Mouse (Mus musculus): ENCODE results near the gene Wwtr1. TPM values are rescaled to one million over a fixed set of nuclear protein-coding genes. Genes with fewer than 3 reads are reported as not detected.

Wwtr1 gene
- polyA plus RNA-seq, 1 experiment from 2014 or later = 11.9 TPM

GRCm38 (mm10) chr3:57431706-57432105, 144.0 kb downstream of the Wwtr1 start:
- no peak for DNase-seq (ENCODE audit: low spot score)
- H3K27ac ChIP-seq (ENCODE audit: low read depth, low read length) = no peak overlapping the region
- H3K27me3 ChIP-seq (ENCODE audit: control insufficient read depth, insufficient read depth, low read length) = no peaks in the 10 kb centered on the region
- H3K4me1 ChIP-seq (ENCODE audit: control insufficient read depth, insufficient read depth, low read length) = no peaks in the 10 kb centered on the region
- H3K4me2 ChIP-seq (ENCODE audit: low read depth) = no peak overlapping the region
- no peak for ATAC-seq (ENCODE audit: insufficient read depth, low FRiP score, low TSS enrichment)
- WGBS = 87% methylated on average over 3 of the region's 3 CpGs
- H3K4me3 ChIP-seq (ENCODE audit: low read depth, low read length) = no peak overlapping the region
- H3K9me3 ChIP-seq (ENCODE audit: control insufficient read depth, low read length) = no peaks in the 10 kb centered on the region
- H3K9ac ChIP-seq (ENCODE audit: low read length) = no peak overlapping the region
- no peaks in the 10 kb centered on the region for H3K36me3 ChIP-seq (ENCODE audit: control insufficient read depth, insufficient read depth, low read length)

- Histone ChIP-seq H3K4me3 (ENCODE audit: low read depth, low read length) (no peak overlapping the region), H3K4me1 (ENCODE audit: control insufficient read depth, insufficient read depth, low read length) (no peaks in the 10 kb centered on the region), H3K27me3 (ENCODE audit: control insufficient read depth, insufficient read depth, low read length) (no peaks in the 10 kb centered on the region), H3K27ac (ENCODE audit: low read depth, low read length) (no peak overlapping the region), H3K4me2 (ENCODE audit: low read depth) (no peak overlapping the region), H3K9ac (ENCODE audit: low read length) (no peak overlapping the region), H3K36me3 (ENCODE audit: control insufficient read depth, insufficient read depth, low read length) (no peaks in the 10 kb centered on the region), H3K9me3 (ENCODE audit: control insufficient read depth, low read length) (no peaks in the 10 kb centered on the region)
- DNase-seq (ENCODE audit: low spot score) (no peak), ATAC-seq (ENCODE audit: insufficient read depth, low FRiP score, low TSS enrichment) (no peak)
- 69% methylated on average over 4 of the region's 4 CpGs for WGBS
Measured at GRCm38 (mm10) chr3:57429486-57429885, 146.2 kb downstream of the Wwtr1 start.

DNA sequence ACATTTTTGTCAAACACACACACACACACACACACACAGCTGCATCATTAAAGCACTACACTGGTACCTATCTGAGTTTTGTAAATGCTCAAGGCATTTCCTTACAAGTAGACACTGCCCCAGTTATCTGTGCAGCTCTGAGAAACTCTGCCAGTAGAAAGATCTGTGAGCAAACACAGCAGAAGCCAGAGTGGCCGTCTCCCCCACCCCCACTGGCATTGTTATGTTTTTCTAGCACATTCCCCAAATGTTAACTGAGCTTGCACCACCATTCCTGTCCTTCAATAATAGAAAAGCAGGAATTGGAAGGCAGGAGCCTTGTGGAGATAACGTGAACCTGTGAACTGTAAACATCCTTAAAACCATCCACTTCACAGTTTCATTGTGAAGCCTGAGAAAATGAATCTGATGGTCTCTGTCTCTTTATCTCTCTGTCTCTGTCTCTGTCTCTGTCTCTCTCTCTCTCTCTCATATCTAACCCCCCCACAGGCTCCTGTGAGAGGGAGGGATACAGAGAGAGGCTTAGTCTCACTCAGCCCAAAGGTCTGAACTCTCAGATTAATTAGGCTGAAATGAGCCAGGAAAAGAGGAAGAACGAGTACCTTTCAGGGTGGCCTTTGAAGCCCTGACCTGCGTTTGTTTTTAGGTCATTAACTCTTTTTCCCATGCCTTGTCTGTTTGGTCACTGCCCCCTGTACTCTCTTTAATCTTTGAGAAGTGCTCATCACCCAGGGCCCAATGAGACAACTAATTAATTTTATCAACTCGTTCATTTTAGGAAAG, 146.8 kb downstream of the Wwtr1 start:
- no peak overlapping the region for H3K9ac ChIP-seq (ENCODE audit: low read length)
- ATAC-seq (ENCODE audit: insufficient read depth, low FRiP score, low TSS enrichment) (no peak), DNase-seq (ENCODE audit: low spot score) (no peak)
- no peaks in the 10 kb centered on the region for H3K9me3 ChIP-seq (ENCODE audit: control insufficient read depth, low read length)
- H3K27me3 ChIP-seq (ENCODE audit: control insufficient read depth, insufficient read depth, low read length) = no peaks in the 10 kb centered on the region
- WGBS = 43% methylated on average over 5 of the region's 5 CpGs
- no peak overlapping the region for H3K27ac ChIP-seq (ENCODE audit: low read depth, low read length)
- H3K36me3 ChIP-seq (ENCODE audit: control insufficient read depth, insufficient read depth, low read length) = no peaks in the 10 kb centered on the region
- no peak overlapping the region for H3K4me3 ChIP-seq (ENCODE audit: low read depth, low read length)
- H3K4me2 ChIP-seq (ENCODE audit: low read depth) = no peak overlapping the region
- no peaks in the 10 kb centered on the region for H3K4me1 ChIP-seq (ENCODE audit: control insufficient read depth, insufficient read depth, low read length)

DNA sequence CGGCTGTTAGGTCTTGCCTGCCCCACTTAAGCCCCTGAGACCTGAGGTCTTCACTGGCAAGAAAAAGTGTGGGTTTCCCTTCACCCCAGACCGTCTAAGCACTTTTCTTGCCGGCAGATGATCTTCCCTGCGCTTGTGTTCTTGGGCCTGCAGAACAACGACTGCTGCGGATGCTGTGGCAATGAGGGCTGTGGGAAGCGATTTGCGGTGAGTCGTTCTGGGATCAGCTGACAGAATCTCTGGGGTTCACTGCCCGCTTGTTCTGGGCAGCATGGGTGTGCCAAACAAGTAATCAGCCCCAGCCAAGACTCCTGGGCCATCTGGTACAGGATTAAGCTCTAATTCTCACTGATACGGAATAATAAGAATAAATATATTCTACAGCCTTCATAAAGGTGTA, 149.4 kb downstream of the Wwtr1 start:
- no peak overlapping the region for H3K9ac ChIP-seq (ENCODE audit: low read length)

GRCm38 (mm10) chr3:57425089-57425730, 150.5 kb downstream of the Wwtr1 start, which contains the start of gene Tm4sf4:
TSS of gene Tm4sf4 (plus strand) at chr3:57425314.
- no peak for ATAC-seq (ENCODE audit: insufficient read depth, low FRiP score, low TSS enrichment)
- no peaks in the 10 kb centered on the region for H3K4me1 ChIP-seq (ENCODE audit: control insufficient read depth, insufficient read depth, low read length)
- H3K36me3 ChIP-seq (ENCODE audit: control insufficient read depth, insufficient read depth, low read length) = no peaks in the 10 kb centered on the region
- DNase-seq (ENCODE audit: low spot score) = no peak
- H3K9me3 ChIP-seq (ENCODE audit: control insufficient read depth, low read length) = no peaks in the 10 kb centered on the region
- no peak within 1 kb of the TSS for H3K27ac ChIP-seq (ENCODE audit: low read depth, low read length)
- WGBS = 42% methylated on average over 10 of the region's 10 CpGs
- H3K27me3 ChIP-seq (ENCODE audit: control insufficient read depth, insufficient read depth, low read length) = no peaks in the 10 kb centered on the region
- no peak within 1 kb of the TSS for H3K4me2 ChIP-seq (ENCODE audit: low read depth)
- H3K9ac ChIP-seq (ENCODE audit: low read length) = no peak within 1 kb of the TSS
- H3K4me3 ChIP-seq (ENCODE audit: low read depth, low read length) = no peak within 1 kb of the TSS

More for the DNA sequence above, 149.4 kb downstream of the Wwtr1 start:
- Histone ChIP-seq H3K9me3 (ENCODE audit: control insufficient read depth, low read length) (no peaks in the 10 kb centered on the region), H3K27ac (ENCODE audit: low read depth, low read length) (no peak overlapping the region), H3K27me3 (ENCODE audit: control insufficient read depth, insufficient read depth, low read length) (no peaks in the 10 kb centered on the region), H3K36me3 (ENCODE audit: control insufficient read depth, insufficient read depth, low read length) (no peaks in the 10 kb centered on the region), H3K4me3 (ENCODE audit: low read depth, low read length) (no peak overlapping the region), H3K4me2 (ENCODE audit: low read depth) (no peak overlapping the region), H3K4me1 (ENCODE audit: control insufficient read depth, insufficient read depth, low read length) (no peaks in the 10 kb centered on the region)
- ATAC-seq (ENCODE audit: insufficient read depth, low FRiP score, low TSS enrichment) (no peak), DNase-seq (ENCODE audit: low spot score) (no peak)
- 82% methylated on average over 11 of the region's 11 CpGs for WGBS

GRCm38 (mm10) chr3:57420660-57421059, 155.1 kb downstream of the Wwtr1 start:
- 80% methylated on average over 1 of the region's 1 CpGs for WGBS
- no peak overlapping the region for H3K27ac ChIP-seq (ENCODE audit: low read depth, low read length)
- H3K36me3 ChIP-seq (ENCODE audit: control insufficient read depth, insufficient read depth, low read length) = no peaks in the 10 kb centered on the region
- no peak for DNase-seq (ENCODE audit: low spot score)
- no peaks in the 10 kb centered on the region for H3K4me1 ChIP-seq (ENCODE audit: control insufficient read depth, insufficient read depth, low read length)
- no peak for ATAC-seq (ENCODE audit: insufficient read depth, low FRiP score, low TSS enrichment)
- no peaks in the 10 kb centered on the region for H3K9me3 ChIP-seq (ENCODE audit: control insufficient read depth, low read length)
- H3K9ac ChIP-seq (ENCODE audit: low read length) = no peak overlapping the region
- H3K4me3 ChIP-seq (ENCODE audit: low read depth, low read length) = no peak overlapping the region
- H3K27me3 ChIP-seq (ENCODE audit: control insufficient read depth, insufficient read depth, low read length) = no peaks in the 10 kb centered on the region
- H3K4me2 ChIP-seq (ENCODE audit: low read depth) = no peak overlapping the region

GRCm38 (mm10) chr3:57420233-57420632, 155.5 kb downstream of the Wwtr1 start:
- Histone ChIP-seq H3K36me3 (ENCODE audit: control insufficient read depth, insufficient read depth, low read length) (no peaks in the 10 kb centered on the region), H3K9ac (ENCODE audit: low read length) (no peak overlapping the region), H3K9me3 (ENCODE audit: control insufficient read depth, low read length) (no peaks in the 10 kb centered on the region), H3K4me2 (ENCODE audit: low read depth) (no peak overlapping the region), H3K4me1 (ENCODE audit: control insufficient read depth, insufficient read depth, low read length) (no peaks in the 10 kb centered on the region), H3K27me3 (ENCODE audit: control insufficient read depth, insufficient read depth, low read length) (no peaks in the 10 kb centered on the region), H3K27ac (ENCODE audit: low read depth, low read length) (no peak overlapping the region), H3K4me3 (ENCODE audit: low read depth, low read length) (no peak overlapping the region)
- no peak for DNase-seq (ENCODE audit: low spot score)
- 66% methylated on average over 2 of the region's 2 CpGs for WGBS
- ATAC-seq (ENCODE audit: insufficient read depth, low FRiP score, low TSS enrichment) = no peak

DNA sequence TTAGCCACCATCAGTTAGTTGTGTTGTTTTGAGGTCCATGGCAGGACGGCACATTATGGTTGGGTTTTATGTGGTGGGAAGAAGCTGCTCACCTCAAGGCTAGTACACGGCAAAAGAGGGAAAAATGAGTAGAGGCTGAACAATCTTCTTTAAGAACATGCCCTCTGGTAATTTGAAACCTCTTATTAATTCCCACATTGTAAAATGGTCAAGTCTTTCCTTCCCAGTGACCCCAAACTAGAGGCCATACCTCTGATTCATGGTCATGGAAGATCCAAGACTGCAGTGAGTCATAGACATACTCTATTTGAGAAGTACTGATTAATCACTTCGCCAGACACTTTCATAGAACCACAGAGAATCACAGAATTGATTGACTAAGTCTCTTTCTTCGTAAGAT, 164.2 kb downstream of the Wwtr1 start:
- Histone ChIP-seq H3K27ac (ENCODE audit: low read depth, low read length) (no peak overlapping the region), H3K4me2 (ENCODE audit: low read depth) (no peak overlapping the region), H3K27me3 (ENCODE audit: control insufficient read depth, insufficient read depth, low read length) (no peaks in the 10 kb centered on the region), H3K9me3 (ENCODE audit: control insufficient read depth, low read length) (no peaks in the 10 kb centered on the region), H3K9ac (ENCODE audit: low read length) (no peak overlapping the region), H3K4me1 (ENCODE audit: control insufficient read depth, insufficient read depth, low read length) (no peaks in the 10 kb centered on the region), H3K36me3 (ENCODE audit: control insufficient read depth, insufficient read depth, low read length) (no peaks in the 10 kb centered on the region), H3K4me3 (ENCODE audit: low read depth, low read length) (no peak overlapping the region)
- no peak for DNase-seq (ENCODE audit: low spot score)
- 83% methylated on average over 4 of the region's 4 CpGs for WGBS
- no peak for ATAC-seq (ENCODE audit: insufficient read depth, low FRiP score, low TSS enrichment)
